Mouse (Mus musculus): Measurements from ENCODE around the gene Cdc14b.
A peak's percentile ranks its signal among the peaks of the same experiment; 100 is the strongest.

DNA sequence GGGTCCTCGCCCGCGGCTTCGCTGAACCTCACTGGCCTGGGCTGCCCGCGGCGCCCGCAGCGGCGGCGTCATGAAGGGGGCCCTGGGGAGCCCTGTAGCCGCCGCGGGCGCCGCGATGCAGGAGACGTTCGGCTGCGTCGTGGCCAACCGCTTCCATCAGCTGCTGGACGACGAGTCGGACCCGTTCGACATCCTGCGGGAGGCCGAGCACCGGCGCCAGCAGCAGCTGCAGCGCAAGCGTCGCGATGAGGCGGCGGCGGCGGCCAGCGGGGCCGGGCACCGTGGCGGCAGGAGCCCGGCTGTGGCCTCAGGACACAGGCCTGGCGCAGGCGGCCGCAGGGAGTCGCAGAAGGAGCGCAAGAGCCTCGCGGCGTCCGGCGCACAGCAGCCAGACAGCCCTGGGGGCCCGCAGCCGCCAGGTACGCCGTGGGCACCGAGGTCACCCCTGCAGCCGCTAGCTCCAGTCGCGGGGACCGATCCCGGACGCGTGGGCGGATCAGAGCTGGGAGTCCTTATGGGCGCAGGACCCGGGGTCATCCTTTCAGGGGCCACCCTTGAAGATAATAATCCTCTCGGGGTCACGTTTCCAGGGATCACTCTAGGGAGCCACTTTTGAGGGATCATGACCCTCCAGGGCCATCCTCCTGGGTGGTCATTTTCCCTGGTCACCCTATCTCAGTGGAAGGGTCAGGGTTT is 113.0 kb downstream of the Cdc14b start:
- peak; percentile 67 for TF ChIP-seq POLR2A (IDR thresholded peaks at IDR 0.05; ENCODE audit: insufficient read length, low read depth)
- peak in 2 of 3 experiments; percentile 70 for TF ChIP-seq MYOD1 (IDR thresholded peaks at IDR 0.05; ENCODE audit: control insufficient read depth in 1 of 3, insufficient read length in 2 of 3, low read depth in 2 of 3)
- no peak for TF ChIP-seq TCF3 (IDR thresholded peaks at IDR 0.05; ENCODE audit: insufficient read length, low read depth)
- TF ChIP-seq USF1 (IDR thresholded peaks at IDR 0.05; ENCODE audit: low read depth) = no peak
- no peak for TF ChIP-seq CEBPB (IDR thresholded peaks at IDR 0.05; ENCODE audit: insufficient read depth, poor library complexity, severe bottlenecking)
- TF ChIP-seq E2F4 (IDR thresholded peaks at IDR 0.05; ENCODE audit: insufficient read depth) = no peak
- no peak for TF ChIP-seq TCF12 (IDR thresholded peaks at IDR 0.05; ENCODE audit: insufficient read depth, poor library complexity, severe bottlenecking)
